Mouse (Mus musculus) lung, adult 2 months (tissue): ENCODE measurements at regions not wholly inside any gene's neighbourhood (a gene's known extent, or its start where the extent isn't known, plus 50 kb on each side); places are given as distances from the start of the nearest gene placed in this dataset.

Experiments used
- DNase-seq: peaks from one replicate; pipeline ENCODE4 v3.0.0; 2022
- H3K4me1 ChIP-seq: fragments of 200-500 bp; 2 replicates; pipeline ENCODE4 v1.6.1; 2011; ENCODE audit warnings: low read length; ENCODE audit not compliant: control insufficient read depth, insufficient read depth
- H3K4me3 ChIP-seq: fragments of 200-500 bp; replicated peaks from 2 replicates; pipeline ENCODE3; 2011; ENCODE audit warnings: low read depth, mild to moderate bottlenecking, control low read depth, low read length; ENCODE audit errors: extremely low read depth
- CTCF ChIP-seq: fragments of 200-500 bp; IDR thresholded peaks from 2 replicates; pipeline ENCODE4 v1.5.1; 2011; ENCODE audit warnings: mild to moderate bottlenecking, low read length, control low read depth; ENCODE audit not compliant: insufficient read depth
- POLR2A ChIP-seq: fragments of 200-500 bp; IDR thresholded peaks from 2 replicates; pipeline ENCODE4 v1.6.1; 2011; ENCODE audit warnings: low read depth, mild to moderate bottlenecking, control low read depth, low read length, borderline replicate concordance; ENCODE audit errors: extremely low read depth
- WGBS: fragments of 180-500 bp; shearing (Covaris S2); methylation state at CpG from one replicate; pipeline ENCODE4 v1.1.7; 2018; 5-methylcytosine and 5-hydroxymethylcytosine counted together

- Histone ChIP-seq H3K4me3 (no peak overlapping the region), H3K4me1 (no peaks in the 10 kb centered on the region)
- no peak for DNase-seq
- no peak for TF ChIP-seq POLR2A
- no peak for TF ChIP-seq CTCF
- WGBS: 80% methylated on average over 4 of the region's 4 CpGs
These were observed 485.9 kb upstream of the Zmiz1 start for GRCm38 (mm10) chr14:24973039-24973438.

- DNase-seq: no peak
- TF ChIP-seq CTCF: no peak
- no peak for TF ChIP-seq POLR2A
- WGBS: 44% methylated on average over 4 of the region's 4 CpGs
- Histone ChIP-seq H3K4me3 (no peak overlapping the region), H3K4me1 (no peaks in the 10 kb centered on the region)
These were observed 485.4 kb upstream of the Zmiz1 start for GRCm38 (mm10) chr14:24973591-24973990.

- WGBS: 89% methylated on average over 8 of the region's 8 CpGs
- no peak overlapping the region for H3K4me3 ChIP-seq
- no peak for TF ChIP-seq POLR2A
- no peak for TF ChIP-seq CTCF
- DNase-seq: no peak
- no peaks in the 10 kb centered on the region for H3K4me1 ChIP-seq
These were observed 476.5 kb upstream of the Zmiz1 start for GRCm38 (mm10) chr14:24982489-24982888.

GRCm38 (mm10) chr14:24983279-24983678 lies 475.7 kb upstream of the Zmiz1 start:
- no peak overlapping the region for H3K4me3 ChIP-seq
- no peak for DNase-seq
- 0 out of 2 replicates have a peak, but pooled peaks have one; percentile 8 for TF ChIP-seq CTCF
- TF ChIP-seq POLR2A: no peak
- no peaks in the 10 kb centered on the region for H3K4me1 ChIP-seq

- DNase-seq: no peak
- Histone ChIP-seq H3K4me1 (no peaks in the 10 kb centered on the region), H3K4me3 (no peak overlapping the region)
- no peak for TF ChIP-seq POLR2A
- no peak for TF ChIP-seq CTCF
- WGBS: 77% methylated on average over 6 of the region's 6 CpGs
These were observed 473.1 kb upstream of the Zmiz1 start for GRCm38 (mm10) chr14:24985806-24986359.

- Histone ChIP-seq H3K4me3 (no peak overlapping the region), H3K4me1 (no peaks in the 10 kb centered on the region)
- TF ChIP-seq POLR2A (no peak), CTCF (no peak)
- WGBS: 74% methylated on average over 4 of the region's 4 CpGs
- DNase-seq: no peak
These were observed 472.6 kb upstream of the Zmiz1 start for GRCm38 (mm10) chr14:24986404-24986803.

- 33% methylated on average over 21 of the region's 21 CpGs for WGBS
- TF ChIP-seq POLR2A (no peak), CTCF (no peak)
- DNase-seq: no peak
These were observed 465.0 kb upstream of the Zmiz1 start for GRCm38 (mm10) chr14:24993751-24994658.

GRCm38 (mm10) chr14:24995226-24995625 lies 463.8 kb upstream of the Zmiz1 start:
- 85% methylated on average over 7 of the region's 7 CpGs for WGBS
- Histone ChIP-seq H3K4me3 (no peak overlapping the region), H3K4me1 (no peaks in the 10 kb centered on the region)
- no peak for DNase-seq
- TF ChIP-seq POLR2A: no peak
- no peak for TF ChIP-seq CTCF

More at GRCm38 (mm10) chr14:24993751-24994658, 465.0 kb upstream of the Zmiz1 start:
- Histone ChIP-seq H3K4me1 (no peaks in the 10 kb centered on the region), H3K4me3 (no peak overlapping the region)

- no peak for DNase-seq
- TF ChIP-seq POLR2A (no peak), CTCF (no peak)
- Histone ChIP-seq H3K4me3 (no peak overlapping the region), H3K4me1 (no peaks in the 10 kb centered on the region)
- WGBS: 71% methylated on average over 14 of the region's 14 CpGs
These were observed 461.0 kb upstream of the Zmiz1 start for GRCm38 (mm10) chr14:24997786-24998509.

- DNase-seq: no peak
- TF ChIP-seq POLR2A (no peak), CTCF (no peak)
- no peaks in the 10 kb centered on the region for H3K4me1 ChIP-seq
- H3K4me3 ChIP-seq: no peak overlapping the region
- 65% methylated on average over 3 of the region's 3 CpGs for WGBS
These were observed 459.9 kb upstream of the Zmiz1 start for GRCm38 (mm10) chr14:24999008-24999572.
